Mouse (Mus musculus): ENCODE measurements around the gene C3. TPM values are rescaled to one million over a fixed set of nuclear protein-coding genes. Genes with fewer than 3 reads are reported as not detected.

The C3 gene
- polyA plus RNA-seq, 1 experiment from 2014 or later: 0.67 TPM

GRCm38 (mm10) chr17:57219884-57220207 is 8.1 kb downstream of the C3 start:
- no peaks in the 10 kb centered on the region for H3K4me1 ChIP-seq (ENCODE audit: insufficient read depth)
- no peaks in the 10 kb centered on the region for H3K9me3 ChIP-seq (ENCODE audit: low read depth, low read length)
- no peaks in the 10 kb centered on the region for H3K36me3 ChIP-seq (ENCODE audit: insufficient read depth)
- H3K4me2 ChIP-seq: no peak overlapping the region
- H3K27ac ChIP-seq (ENCODE audit: low read depth): no peak overlapping the region
- no peak overlapping the region for H3K4me3 ChIP-seq (ENCODE audit: low read depth, low read length)
- peak; percentile 59 for TF ChIP-seq CTCF (IDR thresholded peaks at IDR 0.05; ENCODE audit: low read depth)
- H3K27me3 ChIP-seq (ENCODE audit: insufficient read depth, low read length): no peaks in the 10 kb centered on the region
- no peak for ATAC-seq (ENCODE audit: insufficient read depth)
- DNase-seq: peak; percentile 60
- H3K9ac ChIP-seq: no peak overlapping the region
- 23% methylated on average over 3 of the region's 3 CpGs for WGBS

- Histone ChIP-seq H3K36me3 (ENCODE audit: insufficient read depth) (no peaks in the 10 kb centered on the region), H3K27me3 (ENCODE audit: insufficient read depth, low read length) (no peaks in the 10 kb centered on the region), H3K9ac (no peak overlapping the region), H3K4me2 (no peak overlapping the region), H3K4me3 (ENCODE audit: low read depth, low read length) (no peak overlapping the region), H3K9me3 (ENCODE audit: low read depth, low read length) (no peaks in the 10 kb centered on the region), H3K27ac (ENCODE audit: low read depth) (no peak overlapping the region), H3K4me1 (ENCODE audit: insufficient read depth) (no peaks in the 10 kb centered on the region)
- WGBS: 20% methylated on average over 11 of the region's 11 CpGs
- DNase-seq (peak; percentile 79), ATAC-seq (ENCODE audit: insufficient read depth) (no peak)
- TF ChIP-seq CTCF (IDR thresholded peaks at IDR 0.05; ENCODE audit: low read depth): peak; percentile 83
Measured at GRCm38 (mm10) chr17:57219167-57219883, 8.6 kb downstream of the C3 start.

DNA sequence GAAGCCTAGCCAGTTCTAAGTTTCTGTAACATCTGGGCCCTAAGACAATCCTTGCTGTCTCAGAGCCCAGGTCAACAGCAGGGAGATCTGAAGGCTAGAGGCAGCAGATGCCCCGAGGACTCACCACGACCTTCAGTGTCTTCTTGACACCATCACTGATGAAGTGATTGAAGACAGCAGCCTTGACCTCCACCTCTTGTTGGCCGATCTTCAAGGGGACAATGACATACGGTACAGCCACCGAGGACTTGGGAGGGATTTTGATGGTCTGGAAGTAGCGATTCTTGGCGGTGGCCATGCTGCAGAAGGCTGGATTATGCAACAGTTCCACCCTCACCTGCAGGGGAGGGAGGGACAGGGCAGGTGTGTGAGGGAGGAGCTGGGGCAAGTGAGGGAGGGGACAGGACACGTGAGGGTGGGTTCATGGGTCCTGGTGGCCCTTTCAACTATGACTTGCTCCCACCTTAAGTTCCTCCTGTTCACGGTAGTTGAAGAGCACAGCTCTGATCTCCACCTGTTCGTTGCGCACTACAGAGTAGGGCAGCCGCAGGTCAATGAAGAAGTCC is 9.5 kb downstream of the C3 start:
- no peaks in the 10 kb centered on the region for H3K36me3 ChIP-seq (ENCODE audit: insufficient read depth)
- no peaks in the 10 kb centered on the region for H3K27me3 ChIP-seq (ENCODE audit: insufficient read depth, low read length)
- H3K9ac ChIP-seq: no peak overlapping the region
- H3K4me3 ChIP-seq (ENCODE audit: low read depth, low read length): no peak overlapping the region
- H3K9me3 ChIP-seq (ENCODE audit: low read depth, low read length): no peaks in the 10 kb centered on the region
- H3K4me2 ChIP-seq: no peak overlapping the region
- no peaks in the 10 kb centered on the region for H3K4me1 ChIP-seq (ENCODE audit: insufficient read depth)
- WGBS: 60% methylated on average over 12 of the region's 12 CpGs
- ATAC-seq (ENCODE audit: insufficient read depth): no peak
- H3K27ac ChIP-seq (ENCODE audit: low read depth): no peak overlapping the region
- DNase-seq: no peak
- no peak for TF ChIP-seq CTCF (IDR thresholded peaks at IDR 0.05; ENCODE audit: low read depth)

DNA sequence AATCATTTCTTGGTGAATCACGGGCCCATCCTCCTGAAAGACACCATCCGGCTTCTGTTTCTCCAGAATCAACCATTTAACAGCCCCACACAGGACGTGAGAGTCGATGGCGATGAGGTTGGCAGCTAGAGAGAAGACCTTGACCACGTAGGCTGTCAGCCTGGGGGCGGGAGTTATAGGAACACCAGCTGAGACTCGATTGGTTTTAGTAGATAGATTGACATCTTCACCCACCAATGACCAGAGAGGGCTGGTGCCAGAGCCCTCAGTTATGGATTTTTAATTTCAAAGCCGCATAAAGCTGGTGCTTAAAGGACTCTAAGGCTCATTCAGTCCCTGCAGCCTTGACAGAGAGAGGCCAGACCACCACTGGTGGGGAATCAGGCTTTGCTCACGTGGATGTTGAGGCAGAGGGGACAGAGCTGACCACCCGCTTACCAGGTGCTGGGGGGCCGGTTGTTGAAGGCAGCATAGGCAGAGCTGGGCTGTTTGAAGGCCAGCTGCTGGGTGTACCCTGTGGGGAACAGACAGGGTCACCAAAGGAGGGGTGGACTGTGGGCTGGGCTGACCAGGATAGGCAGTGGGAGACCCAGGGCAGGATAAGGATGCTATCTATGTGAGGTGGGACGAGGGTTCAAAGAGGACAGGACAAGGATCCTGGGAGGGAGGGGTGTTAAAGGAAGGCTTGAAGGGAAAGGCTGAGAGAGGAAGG is 13.1 kb downstream of the C3 start:
- ATAC-seq (ENCODE audit: insufficient read depth): peak; percentile 54; the same call in 1 of the 2 replicates

GRCm38 (mm10) chr17:57211501-57211900 is 16.4 kb downstream of the C3 start:
- H3K27me3 ChIP-seq (ENCODE audit: insufficient read depth, low read length): no peaks in the 10 kb centered on the region
- no peak overlapping the region for H3K27ac ChIP-seq (ENCODE audit: low read depth)
- no peaks in the 10 kb centered on the region for H3K36me3 ChIP-seq (ENCODE audit: insufficient read depth)
- H3K9me3 ChIP-seq (ENCODE audit: low read depth, low read length): no peaks in the 10 kb centered on the region
- TF ChIP-seq CTCF (IDR thresholded peaks at IDR 0.05; ENCODE audit: low read depth): no peak
- H3K9ac ChIP-seq: no peak overlapping the region
- H3K4me2 ChIP-seq: no peak overlapping the region
- ATAC-seq (ENCODE audit: insufficient read depth) (no peak), DNase-seq (no peak)
- H3K4me1 ChIP-seq (ENCODE audit: insufficient read depth): no peaks in the 10 kb centered on the region
- WGBS: 64% methylated on average over 9 of the region's 9 CpGs
- no peak overlapping the region for H3K4me3 ChIP-seq (ENCODE audit: low read depth, low read length)

More for the DNA sequence above, 13.1 kb downstream of the C3 start:
- H3K4me1 ChIP-seq (ENCODE audit: insufficient read depth): no peaks in the 10 kb centered on the region
- no peaks in the 10 kb centered on the region for H3K27me3 ChIP-seq (ENCODE audit: insufficient read depth, low read length)
- H3K9ac ChIP-seq: no peak overlapping the region
- H3K36me3 ChIP-seq (ENCODE audit: insufficient read depth): no peaks in the 10 kb centered on the region
- no peak for TF ChIP-seq CTCF (IDR thresholded peaks at IDR 0.05; ENCODE audit: low read depth)
- H3K4me2 ChIP-seq: no peak overlapping the region
- H3K27ac ChIP-seq (ENCODE audit: low read depth): no peak overlapping the region
- H3K9me3 ChIP-seq (ENCODE audit: low read depth, low read length): no peaks in the 10 kb centered on the region
- peak; percentile 50 for DNase-seq
- no peak overlapping the region for H3K4me3 ChIP-seq (ENCODE audit: low read depth, low read length)
- 38% methylated on average over 13 of the region's 13 CpGs for WGBS

DNA sequence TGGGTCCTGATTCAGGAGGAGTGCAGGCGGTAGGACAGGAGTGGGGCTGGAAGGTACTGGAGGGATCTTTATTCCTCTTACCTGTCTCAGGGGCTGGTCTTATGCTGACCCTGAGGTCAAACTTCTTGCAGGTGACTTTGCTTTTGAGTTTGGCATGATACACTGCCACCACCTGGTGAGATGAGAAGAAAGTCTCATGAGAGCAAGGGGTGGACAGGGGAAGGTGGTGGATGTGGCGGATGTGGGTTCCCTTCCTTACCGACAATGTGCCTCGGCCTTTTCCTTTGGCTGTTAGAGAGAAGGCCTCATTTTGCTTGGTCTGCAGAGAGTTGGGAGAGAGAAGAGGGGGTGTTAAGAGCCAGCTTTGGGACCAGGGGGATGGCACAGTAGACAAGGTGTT is 18.6 kb downstream of the C3 start:
- 58% methylated on average over 4 of the region's 4 CpGs for WGBS

GRCm38 (mm10) chr17:57207938-57208337 is 20.0 kb downstream of the C3 start:
- no peak overlapping the region for H3K27ac ChIP-seq (ENCODE audit: low read depth)
- DNase-seq: no peak
- no peak overlapping the region for H3K4me2 ChIP-seq
- no peaks in the 10 kb centered on the region for H3K4me1 ChIP-seq (ENCODE audit: insufficient read depth)
- H3K36me3 ChIP-seq (ENCODE audit: insufficient read depth): no peaks in the 10 kb centered on the region
- no peak for ATAC-seq (ENCODE audit: insufficient read depth)
- H3K4me3 ChIP-seq (ENCODE audit: low read depth, low read length): no peak overlapping the region
- 74% methylated on average over 3 of the region's 3 CpGs for WGBS
- no peak overlapping the region for H3K9ac ChIP-seq
- no peaks in the 10 kb centered on the region for H3K27me3 ChIP-seq (ENCODE audit: insufficient read depth, low read length)
- no peaks in the 10 kb centered on the region for H3K9me3 ChIP-seq (ENCODE audit: low read depth, low read length)
- no peak for TF ChIP-seq CTCF (IDR thresholded peaks at IDR 0.05; ENCODE audit: low read depth)

More for the DNA sequence above, 18.6 kb downstream of the C3 start:
- Histone ChIP-seq H3K4me2 (no peak overlapping the region), H3K4me3 (ENCODE audit: low read depth, low read length) (no peak overlapping the region), H3K9me3 (ENCODE audit: low read depth, low read length) (no peaks in the 10 kb centered on the region), H3K9ac (no peak overlapping the region), H3K27ac (ENCODE audit: low read depth) (no peak overlapping the region), H3K36me3 (ENCODE audit: insufficient read depth) (no peaks in the 10 kb centered on the region), H3K27me3 (ENCODE audit: insufficient read depth, low read length) (no peaks in the 10 kb centered on the region), H3K4me1 (ENCODE audit: insufficient read depth) (no peaks in the 10 kb centered on the region)
- ATAC-seq (ENCODE audit: insufficient read depth) (no peak), DNase-seq (no peak)
- peak; percentile 18; the same call in 1 of the 2 replicates for TF ChIP-seq CTCF (IDR thresholded peaks at IDR 0.05; ENCODE audit: low read depth)
